Mouse (Mus musculus) stomach, embryonic 14.5 days (tissue): ENCODE results near the gene Atf7. TPM values are rescaled to one million over a fixed set of nuclear protein-coding genes. Genes with fewer than 3 reads are reported as not detected.
A peak's percentile ranks its signal among the peaks of the same experiment; 100 is the strongest.

Experiments
- ATAC-seq: fragments of 200-750 bp; cut with Nextera tagmentation; 2 replicates; pipeline ENCODE4 v1.8.0; 2017; ENCODE audit warnings: low read depth, moderate TSS enrichment; ENCODE audit not compliant: insufficient number of reproducible peaks, insufficient read depth, low FRiP score
- H3K27ac ChIP-seq: fragments of 300-500 bp; sonication (generic); 2 replicates; pipeline ENCODE4 v1.5.1; 2014; ENCODE audit warnings: mild to moderate bottlenecking, low read length, moderate library complexity, mixed read lengths
- H3K27me3 ChIP-seq: fragments of 300-500 bp; sonication (generic); 2 replicates; pipeline ENCODE4 v1.6.1; 2014; ENCODE audit warnings: low read length, control low read depth, mixed read lengths; ENCODE audit not compliant: control insufficient read depth, insufficient read depth
- H3K36me3 ChIP-seq: fragments of 300-500 bp; sonication (generic); 2 replicates; pipeline ENCODE4 v1.6.1; 2014; ENCODE audit warnings: mild to moderate bottlenecking, control low read depth, low read length, moderate library complexity, mixed read lengths; ENCODE audit not compliant: control insufficient read depth, insufficient read depth
- H3K4me1 ChIP-seq: fragments of 300-500 bp; sonication (generic); 2 replicates; pipeline ENCODE4 v1.6.1; 2014; ENCODE audit warnings: low read length, control low read depth, mixed read lengths; ENCODE audit not compliant: control insufficient read depth, insufficient read depth
- H3K4me2 ChIP-seq: fragments of 300-500 bp; sonication (generic); replicated peaks from 2 replicates; pipeline ENCODE4 v1.6.1; 2014; ENCODE audit warnings: low read depth, low read length, control low read depth
- H3K4me3 ChIP-seq: fragments of 300-500 bp; sonication (generic); 2 replicates; pipeline ENCODE4 v1.5.1; 2014; ENCODE audit warnings: low read depth, low read length, control low read depth
- H3K9ac ChIP-seq: fragments of 300-500 bp; sonication (generic); replicated peaks from 2 replicates; pipeline ENCODE4 v1.6.1; 2014; ENCODE audit warnings: low read depth, mild to moderate bottlenecking, control low read depth, low read length, moderate library complexity, mixed read lengths
- H3K9me3 ChIP-seq: fragments of 300-500 bp; sonication (generic); 2 replicates; pipeline ENCODE4 v1.6.1; 2016; ENCODE audit warnings: low read depth, low read length, control low read depth; ENCODE audit not compliant: control insufficient read depth
- WGBS: fragments of 180-500 bp; shearing (Covaris S2); extraction: QIAGEN DNeasy Blood & Tissue Kit; methylation state at CpG from one replicate; pipeline ENCODE4 v1.1.7; 2014; 5-methylcytosine and 5-hydroxymethylcytosine counted together
- polyA plus RNA-seq: library from polyadenylated mRNA; unstranded; fragments of >200 nt; fragmentation: Nextera tagmentation; extraction: Ambion mirVana; gene quantifications from 2 replicates; pipeline ENCODE4 v1.2.1, GENCODE M21; 2014

Gene Atf7
- polyA plus RNA-seq, 1 experiment from 2014 or later: 48.9 TPM

GRCm38 (mm10) chr15:102515261-102515660, 110.0 kb downstream of the Atf7 start:
- Histone ChIP-seq H3K9me3 (no peaks in the 10 kb centered on the region), H3K27ac (no peak overlapping the region), H3K4me2 (peak overlapping the region; percentile 69), H3K4me3 (no peak overlapping the region), H3K27me3 (no peaks in the 10 kb centered on the region), H3K36me3 (no peaks in the 10 kb centered on the region), H3K4me1 (peaks cover 26% of the 10 kb centered on the region), H3K9ac (no peak overlapping the region)
- 90% methylated on average over 2 of the region's 2 CpGs for whole genome bisulfite sequencing
- no peak for ATAC-seq

GRCm38 (mm10) chr15:102513004-102513403, 112.3 kb downstream of the Atf7 start:
- peaks cover 4% of the 10 kb centered on the region; the same call in 1 of the 2 replicates for H3K36me3 ChIP-seq
- no peak for ATAC-seq
- H3K9me3 ChIP-seq: no peaks in the 10 kb centered on the region
- peaks cover 28% of the 10 kb centered on the region for H3K4me1 ChIP-seq
- H3K27ac ChIP-seq: no peak overlapping the region
- 81% methylated on average over 3 of the region's 3 CpGs for WGBS
- H3K9ac ChIP-seq: no peak overlapping the region
- no peaks in the 10 kb centered on the region for H3K27me3 ChIP-seq
- H3K4me3 ChIP-seq: no peak overlapping the region
- no peak overlapping the region for H3K4me2 ChIP-seq

DNA sequence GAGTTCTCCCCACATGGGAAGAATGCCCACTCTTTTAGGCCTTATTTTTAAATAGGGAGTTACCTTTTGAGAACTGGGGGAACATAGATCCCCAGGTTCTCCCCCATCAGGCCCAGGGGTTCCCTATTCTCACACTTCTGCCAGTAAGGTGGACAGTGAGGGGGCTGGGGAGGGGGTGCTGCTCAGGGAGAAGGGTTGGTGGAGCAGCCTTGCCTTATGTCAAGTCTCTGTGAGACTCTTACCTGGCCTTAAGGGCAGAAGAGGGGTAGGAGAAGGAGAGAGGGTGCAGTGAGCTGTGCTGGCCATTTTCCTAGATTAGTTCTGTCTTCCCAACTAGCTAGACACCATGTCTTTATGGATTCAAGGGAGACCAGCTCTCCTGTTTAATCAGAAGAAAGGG, 112.8 kb downstream of the Atf7 start:
- Histone ChIP-seq H3K4me2 (no peak overlapping the region), H3K4me3 (no peak overlapping the region), H3K9ac (no peak overlapping the region), H3K4me1 (peaks cover 28% of the 10 kb centered on the region), H3K36me3 (peaks cover 4% of the 10 kb centered on the region; the same call in 1 of the 2 replicates), H3K27me3 (no peaks in the 10 kb centered on the region), H3K27ac (no peak overlapping the region; the same call in 1 of the 2 replicates), H3K9me3 (no peaks in the 10 kb centered on the region)
- ATAC-seq: no peak

DNA sequence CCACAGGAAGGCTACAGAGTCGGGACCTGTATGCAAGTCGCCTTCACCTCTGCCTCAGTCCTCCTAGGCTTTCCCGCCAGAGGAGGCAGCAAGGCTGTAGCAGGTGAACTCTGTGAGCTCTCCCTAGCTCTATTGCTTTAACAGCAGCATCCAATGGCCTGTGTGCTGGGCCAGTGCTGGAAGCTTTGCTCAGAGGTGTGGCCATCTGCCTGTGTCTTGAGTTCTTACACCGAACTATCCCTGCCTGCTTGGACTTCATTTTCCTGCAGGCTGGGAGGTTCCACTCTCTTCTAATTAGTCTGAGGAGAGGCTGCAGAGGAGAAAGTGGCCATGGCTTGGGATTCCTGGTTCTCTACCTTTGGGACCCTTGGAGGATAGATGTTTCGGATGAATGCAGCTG, 113.3 kb downstream of the Atf7 start:
- H3K27me3 ChIP-seq: no peaks in the 10 kb centered on the region
- no peak overlapping the region for H3K9ac ChIP-seq
- H3K4me3 ChIP-seq: no peak overlapping the region
- no peaks in the 10 kb centered on the region for H3K9me3 ChIP-seq
- peaks cover 4% of the 10 kb centered on the region; the same call in 1 of the 2 replicates for H3K36me3 ChIP-seq
- peaks cover 28% of the 10 kb centered on the region for H3K4me1 ChIP-seq
- no peak for ATAC-seq
- H3K4me2 ChIP-seq: peak overlapping the region; percentile 86
- WGBS: 35% methylated on average over 5 of the region's 5 CpGs
- H3K27ac ChIP-seq: peak overlapping the region; percentile 41; the same call in 1 of the 2 replicates

GRCm38 (mm10) chr15:102511285-102511833, 113.9 kb downstream of the Atf7 start:
- H3K4me2 ChIP-seq: peak overlapping the region; percentile 86
- H3K27ac ChIP-seq: peak overlapping the region; percentile 64
- WGBS: 12% methylated on average over 6 of the region's 6 CpGs
- H3K4me1 ChIP-seq: peaks cover 28% of the 10 kb centered on the region
- H3K27me3 ChIP-seq: no peaks in the 10 kb centered on the region
- H3K36me3 ChIP-seq: peaks cover 4% of the 10 kb centered on the region; the same call in 1 of the 2 replicates
- H3K4me3 ChIP-seq: no peak overlapping the region
- no peak for ATAC-seq
- no peak overlapping the region for H3K9ac ChIP-seq
- no peaks in the 10 kb centered on the region for H3K9me3 ChIP-seq

DNA sequence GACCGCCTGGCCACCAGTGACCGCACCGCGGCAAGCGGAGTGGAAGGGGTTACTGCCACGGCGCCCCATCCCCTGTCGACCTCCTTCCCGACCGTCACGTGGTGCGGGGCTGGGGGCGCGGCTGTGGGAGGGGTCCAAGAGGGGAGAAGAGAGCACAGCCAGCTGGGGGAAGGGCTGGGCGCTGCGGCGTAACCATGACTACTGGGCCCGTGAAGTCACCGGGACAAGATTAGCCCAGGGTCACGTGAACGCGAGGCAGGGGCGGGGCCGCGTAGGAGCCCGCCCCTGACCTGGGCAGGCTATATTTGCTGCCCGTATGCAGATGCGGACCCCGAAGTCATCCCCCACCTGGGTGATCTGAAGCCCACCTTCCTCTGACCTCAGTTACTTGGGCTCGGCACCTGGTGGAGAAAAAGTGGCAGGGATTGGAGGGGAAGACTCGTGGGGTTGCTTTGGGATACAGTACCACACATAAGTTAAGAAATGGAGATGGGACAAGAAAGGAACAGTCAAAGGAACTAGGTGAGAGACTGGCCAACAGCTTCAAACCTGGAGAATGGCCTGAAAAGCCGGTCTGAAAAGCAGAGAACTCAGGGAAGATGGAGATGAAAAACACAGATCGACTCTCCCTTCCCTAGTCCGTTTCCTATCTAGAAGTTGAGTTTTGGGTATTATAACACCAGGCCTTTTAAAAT, 114.5 kb downstream of the Atf7 start:
- Histone ChIP-seq H3K9ac (peak overlapping the region; percentile 52), H3K27me3 (no peaks in the 10 kb centered on the region), H3K36me3 (peaks cover 6% of the 10 kb centered on the region; the same call in 1 of the 2 replicates), H3K27ac (peak overlapping the region; percentile 84), H3K4me1 (peaks cover 27% of the 10 kb centered on the region), H3K4me2 (peak overlapping the region; percentile 86), H3K9me3 (no peaks in the 10 kb centered on the region), H3K4me3 (peak overlapping the region; percentile 58)
- WGBS: 2% methylated on average over 34 of the region's 34 CpGs
- peak; percentile 96 for ATAC-seq

DNA sequence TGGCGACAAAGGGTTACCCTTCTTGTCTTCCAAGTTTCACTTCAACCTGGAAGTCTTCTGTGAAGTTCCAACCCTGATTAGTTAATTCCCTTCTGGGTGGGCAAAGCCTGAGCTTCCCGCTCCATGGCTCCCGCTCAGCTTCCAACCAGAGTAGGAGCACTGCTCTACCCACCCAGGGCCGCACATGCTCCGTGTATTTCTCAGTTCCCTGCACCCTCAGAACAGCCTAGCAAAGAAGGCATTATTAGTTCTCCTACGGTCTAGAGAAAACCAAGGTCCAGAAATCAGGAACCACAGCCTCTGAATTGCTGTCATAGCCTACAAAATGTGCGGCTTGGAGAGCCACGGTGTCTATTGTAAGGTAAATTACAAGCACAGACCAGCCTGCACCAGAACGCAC, 115.2 kb downstream of the Atf7 start:
- peaks cover 24% of the 10 kb centered on the region for H3K4me1 ChIP-seq
- WGBS: 4% methylated on average over 9 of the region's 9 CpGs
- peak; percentile 54; the same call in 1 of the 2 replicates for ATAC-seq

GRCm38 (mm10) chr15:102508336-102508735, 116.9 kb downstream of the Atf7 start:
- H3K36me3 ChIP-seq: peaks cover 24% of the 10 kb centered on the region
- H3K27me3 ChIP-seq: no peaks in the 10 kb centered on the region
- H3K27ac ChIP-seq: no peak overlapping the region
- ATAC-seq: no peak
- 80% methylated on average over 3 of the region's 3 CpGs for WGBS
- H3K9ac ChIP-seq: no peak overlapping the region
- H3K4me3 ChIP-seq: no peak overlapping the region
- H3K4me2 ChIP-seq: no peak overlapping the region
- peaks cover 24% of the 10 kb centered on the region for H3K4me1 ChIP-seq
- H3K9me3 ChIP-seq: no peaks in the 10 kb centered on the region

More for the DNA sequence above, 115.2 kb downstream of the Atf7 start:
- H3K9ac ChIP-seq: peak overlapping the region; percentile 52
- H3K36me3 ChIP-seq: peaks cover 8% of the 10 kb centered on the region
- no peaks in the 10 kb centered on the region for H3K9me3 ChIP-seq
- H3K4me3 ChIP-seq: peak overlapping the region; percentile 58
- H3K4me2 ChIP-seq: peak overlapping the region; percentile 86
- H3K27ac ChIP-seq: peak overlapping the region; percentile 84; the same call in 1 of the 2 replicates
- no peaks in the 10 kb centered on the region for H3K27me3 ChIP-seq
